Mouse (Mus musculus) cerebellum, adult 2 months (tissue): Measurements from ENCODE around the gene Lrrc39.

ENCODE experiments used
- CTCF ChIP-seq: fragments of 200-500 bp; IDR thresholded peaks from 2 replicates; pipeline ENCODE4 v1.5.1; 2011; ENCODE audit warnings: low read depth, mild to moderate bottlenecking, control low read depth, low read length, moderate library complexity, borderline replicate concordance; ENCODE audit not compliant: insufficient read depth
- POLR2A ChIP-seq: fragments of 200-500 bp; IDR thresholded peaks from 2 replicates; pipeline ENCODE4 v1.6.1; 2011; ENCODE audit warnings: low read length, control low read depth, borderline replicate concordance; ENCODE audit not compliant: insufficient read depth

- TF ChIP-seq POLR2A: no peak
- TF ChIP-seq CTCF: no peak
Observed at GRCm38 (mm10) chr3:116620636-116621370, 58.0 kb downstream of the Lrrc39 start.
